Mouse (Mus musculus): ENCODE results near the gene Stk32c.

Stk32c gene

GRCm38 (mm10) chr7:139092676-139093075 lies 120.4 kb downstream of the Stk32c start:
- DNase-seq (ENCODE audit: low spot score): no peak

GRCm38 (mm10) chr7:139091681-139092080 lies 121.4 kb downstream of the Stk32c start:
- no peak for DNase-seq (ENCODE audit: low spot score)

GRCm38 (mm10) chr7:139089892-139090874 lies 122.9 kb downstream of the Stk32c start:
- DNase-seq (ENCODE audit: low spot score): no peak

GRCm38 (mm10) chr7:139087801-139088200 lies 125.3 kb downstream of the Stk32c start:
- DNase-seq (ENCODE audit: low spot score): no peak

GRCm38 (mm10) chr7:139086195-139087158 lies 126.6 kb downstream of the Stk32c start:
- DNase-seq (ENCODE audit: low spot score): peak; percentile 43

GRCm38 (mm10) chr7:139085629-139086194 lies 127.4 kb downstream of the Stk32c start, which contains the start of gene Dpysl4:
Gene Dpysl4 (plus strand): TSS chr7:139086001.
- DNase-seq (ENCODE audit: low spot score): peak; percentile 91

- no peak for DNase-seq (ENCODE audit: low spot score)
Measured at GRCm38 (mm10) chr7:139084316-139084715, 128.8 kb downstream of the Stk32c start.

- no peak for DNase-seq (ENCODE audit: low spot score)
Measured at GRCm38 (mm10) chr7:139082281-139082680, 130.8 kb downstream of the Stk32c start.

- DNase-seq (ENCODE audit: low spot score): no peak
Measured at GRCm38 (mm10) chr7:139081158-139081557, 131.9 kb downstream of the Stk32c start.

- peak; percentile 25 for DNase-seq (ENCODE audit: low spot score)
Measured at GRCm38 (mm10) chr7:139080714-139081113, 132.4 kb downstream of the Stk32c start.

GRCm38 (mm10) chr7:139079141-139079540 lies 134.0 kb downstream of the Stk32c start:
- no peak for DNase-seq (ENCODE audit: low spot score)

- no peak for DNase-seq (ENCODE audit: low spot score)
Measured at GRCm38 (mm10) chr7:139078181-139078580, 134.9 kb downstream of the Stk32c start.

GRCm38 (mm10) chr7:139077283-139077682 lies 135.8 kb downstream of the Stk32c start:
- peak; percentile 23 for DNase-seq (ENCODE audit: low spot score)

GRCm38 (mm10) chr7:139075054-139075794 lies 137.9 kb downstream of the Stk32c start:
- peak; percentile 61 for DNase-seq (ENCODE audit: low spot score)

- peak; percentile 31 for DNase-seq (ENCODE audit: low spot score)
Measured at GRCm38 (mm10) chr7:139074189-139074588, 138.9 kb downstream of the Stk32c start.

GRCm38 (mm10) chr7:139068182-139068623 lies 144.9 kb downstream of the Stk32c start:
- peak; percentile 83 for DNase-seq (ENCODE audit: low spot score)

GRCm38 (mm10) chr7:139063406-139063805 lies 149.7 kb downstream of the Stk32c start:
- DNase-seq (ENCODE audit: low spot score): peak; percentile 57

All from embryo, embryonic 10 days (tissue).